Mouse (Mus musculus): ENCODE results near the gene Atox1.
"Not testable (repeated sequence)": the region's sequence is repeated elsewhere in the genome, so short reads cannot be mapped to it uniquely, and the experiment has no call there.

Gene Atox1

DNA sequence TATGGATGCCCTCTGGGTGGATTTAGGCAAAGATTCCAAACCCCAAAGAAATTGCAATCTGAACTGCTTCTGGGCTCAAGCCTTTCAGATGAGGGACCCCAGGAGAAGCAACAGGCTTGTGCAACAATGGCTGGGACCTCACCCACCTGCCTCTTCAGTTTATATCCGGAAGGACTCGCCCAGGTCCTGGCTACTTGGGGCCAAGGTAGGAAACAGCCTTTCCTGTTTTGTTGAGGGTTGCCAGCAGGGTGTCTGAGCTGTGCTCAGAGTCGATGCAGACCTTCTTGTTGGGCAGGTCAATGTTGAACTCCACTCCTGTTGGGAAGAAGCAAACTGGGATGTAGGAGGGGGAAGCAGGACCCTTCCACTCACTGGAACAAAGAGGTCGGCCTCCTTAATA lies 10.7 kb downstream of the Atox1 start:
- in situ Hi-C loops (cut with MboI, MseI), result no loop called here

GRCm38 (mm10) chr11:55449531-55449930 lies 11.5 kb downstream of the Atox1 start:
- in situ Hi-C loops (cut with MboI, MseI), result no loop called here

GRCm38 (mm10) chr11:55446579-55446978 lies 14.5 kb downstream of the Atox1 start:
- in situ Hi-C loops (cut with MboI, MseI), result no loop called here

DNA sequence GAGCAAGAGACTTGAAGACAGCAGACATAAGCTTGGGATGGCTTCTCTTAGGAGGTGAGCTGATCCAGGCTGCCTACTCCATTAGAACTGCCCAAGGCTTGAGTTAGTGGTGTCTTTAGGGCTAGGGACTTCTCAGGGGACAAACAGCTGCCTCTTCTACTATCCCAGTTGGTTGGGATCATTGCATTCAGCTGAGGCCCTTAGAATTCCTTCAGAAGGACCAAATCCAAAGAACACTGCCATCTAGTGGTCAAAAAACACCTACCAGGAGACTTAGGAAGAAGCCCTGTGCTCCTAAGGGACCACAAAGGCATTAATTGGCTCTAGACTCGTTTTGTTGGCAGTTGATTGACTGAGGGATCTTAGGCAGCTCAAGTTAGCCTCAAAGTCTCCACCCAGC lies 16.3 kb downstream of the Atox1 start:
- in situ Hi-C loops (cut with MboI, MseI), result loop anchor here (5.0 kb wide), 1 partner anchor 47 kb away; no protein-coding TSS in a partner anchor

DNA sequence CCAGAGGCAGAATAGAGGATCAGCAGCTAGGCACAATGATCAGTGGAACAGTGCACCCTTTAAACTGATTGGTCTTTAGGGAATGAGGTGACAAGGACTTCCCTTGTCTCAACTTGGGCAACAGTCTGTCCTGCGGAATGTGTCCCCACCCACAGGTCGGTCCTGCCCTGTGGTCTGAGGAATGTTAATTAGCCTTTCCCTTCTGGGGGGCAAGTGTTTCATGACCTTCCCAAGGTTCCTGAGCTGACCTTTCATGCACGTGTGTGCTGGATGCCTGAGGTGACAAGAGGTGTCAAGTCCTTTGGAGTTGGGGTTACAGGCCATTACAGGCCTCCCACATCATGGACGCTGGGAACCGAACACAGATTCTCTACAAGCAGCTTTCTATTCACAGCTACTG lies 21.3 kb downstream of the Atox1 start:
- in situ Hi-C loops (cut with MboI, MseI), result loop anchor here (5.0 kb wide), 1 partner anchor 42 kb away; no protein-coding TSS in a partner anchor

DNA sequence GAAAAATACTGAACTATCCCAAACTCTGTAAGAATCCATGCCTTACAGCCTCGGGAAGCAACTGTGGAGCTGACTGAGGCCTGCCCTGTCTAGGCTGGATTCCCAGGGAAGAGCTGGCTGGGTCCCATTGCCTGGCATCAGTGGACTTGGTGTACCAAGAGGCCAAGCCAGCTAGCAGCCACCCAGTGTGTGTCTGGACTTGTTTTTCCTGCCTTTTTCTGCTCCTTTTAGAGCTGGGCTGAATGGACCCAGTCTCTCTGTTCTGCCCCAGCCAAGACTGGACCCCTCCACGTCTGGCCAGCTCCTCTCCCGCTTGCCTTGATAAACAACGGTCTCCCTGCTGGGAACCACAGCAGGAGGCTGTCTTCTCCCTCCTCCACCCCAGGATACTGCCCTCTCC lies 23.0 kb downstream of the Atox1 start:
- in situ Hi-C loops (cut with MboI, MseI), result no loop called here

DNA sequence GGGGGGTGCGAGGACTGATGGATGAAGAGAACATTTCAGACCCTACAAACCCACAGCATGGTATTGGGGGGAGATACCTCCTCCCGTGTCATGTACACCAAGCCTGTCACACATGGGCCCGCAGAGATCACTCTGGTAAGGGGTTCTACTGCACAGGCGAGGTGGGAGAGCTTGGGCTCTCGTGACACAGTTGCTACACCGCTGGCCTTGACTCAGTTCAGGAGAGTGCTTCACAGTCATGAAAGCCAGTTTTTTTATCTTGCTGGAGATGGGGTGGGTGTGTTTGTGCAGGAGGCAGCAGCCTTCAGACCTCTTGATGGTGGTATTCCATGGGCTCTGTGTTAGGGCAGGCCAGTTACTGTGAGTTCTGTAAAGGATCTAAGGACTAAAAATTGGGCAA lies 24.9 kb downstream of the Atox1 start:
- in situ Hi-C loops (cut with MboI, MseI), result no loop called here

GRCm38 (mm10) chr11:55432981-55433380 lies 28.1 kb downstream of the Atox1 start:
- in situ Hi-C loops (cut with MboI, MseI), result no loop called here

DNA sequence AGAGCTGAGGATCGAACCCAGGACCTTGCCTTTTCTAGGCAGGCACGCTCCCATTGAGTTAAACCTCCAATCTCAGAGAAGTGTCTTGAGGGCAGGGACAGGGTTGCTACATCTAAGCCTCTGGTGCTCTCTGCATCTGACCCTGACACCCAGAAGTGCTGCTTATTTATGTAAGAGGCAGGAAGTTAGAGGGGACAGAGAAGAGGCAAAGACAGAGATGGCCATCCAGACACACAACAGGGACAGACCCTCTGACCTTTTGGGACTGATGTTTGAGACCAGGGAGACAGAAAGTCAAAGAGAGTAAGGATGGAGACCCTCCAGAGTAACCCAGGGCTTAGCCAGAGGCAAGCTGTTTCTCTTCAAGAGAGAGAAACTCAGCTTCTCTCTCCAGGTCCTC lies 31.1 kb downstream of the Atox1 start:
- in situ Hi-C loops (cut with MboI, MseI), result loop anchor here (10.0 kb wide), 1 partner anchor 1805 kb away; no protein-coding TSS in a partner anchor

- in situ Hi-C loops (cut with MboI, MseI), result loop anchor here (10.0 kb wide), 1 partner anchor 1806 kb away; no protein-coding TSS in a partner anchor
Measured at GRCm38 (mm10) chr11:55428186-55429012, 32.6 kb downstream of the Atox1 start.

- in situ Hi-C loops (cut with MboI, MseI), result loop anchor here (10.0 kb wide), 1 partner anchor 1810 kb away; no protein-coding TSS in a partner anchor
Measured at GRCm38 (mm10) chr11:55424746-55425360, 36.2 kb downstream of the Atox1 start.

DNA sequence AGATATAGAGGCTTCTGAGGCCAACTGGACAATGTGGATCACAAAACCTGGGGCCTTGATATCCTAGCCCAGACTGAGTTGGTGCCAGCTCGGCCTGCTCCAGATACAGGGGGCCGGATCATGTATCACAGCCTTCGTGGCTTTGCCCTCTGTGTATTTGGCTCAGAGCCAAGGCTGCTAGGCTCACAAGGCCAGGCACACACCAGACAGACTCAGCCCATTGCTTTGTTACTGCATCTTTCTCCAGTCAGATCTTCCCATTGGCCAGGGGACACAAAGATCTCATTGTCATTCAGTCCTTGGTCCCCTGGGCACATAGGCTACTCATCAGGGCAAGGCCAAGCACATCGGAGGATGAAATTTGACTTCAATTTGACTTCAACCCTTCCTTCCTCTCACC lies 37.3 kb downstream of the Atox1 start:
- in situ Hi-C loops (cut with MboI, MseI), result loop anchor here (10.0 kb wide), 1 partner anchor 1811 kb away; no protein-coding TSS in a partner anchor

GRCm38 (mm10) chr11:55422978-55423377 lies 38.1 kb downstream of the Atox1 start, which contains the start of gene Sparc:
TSS of gene Sparc (minus strand) at chr11:55423183.
- in situ Hi-C loops (cut with MboI, MseI), result loop anchor here (10.0 kb wide), 1 partner anchor 1812 kb away; no protein-coding TSS in a partner anchor

DNA sequence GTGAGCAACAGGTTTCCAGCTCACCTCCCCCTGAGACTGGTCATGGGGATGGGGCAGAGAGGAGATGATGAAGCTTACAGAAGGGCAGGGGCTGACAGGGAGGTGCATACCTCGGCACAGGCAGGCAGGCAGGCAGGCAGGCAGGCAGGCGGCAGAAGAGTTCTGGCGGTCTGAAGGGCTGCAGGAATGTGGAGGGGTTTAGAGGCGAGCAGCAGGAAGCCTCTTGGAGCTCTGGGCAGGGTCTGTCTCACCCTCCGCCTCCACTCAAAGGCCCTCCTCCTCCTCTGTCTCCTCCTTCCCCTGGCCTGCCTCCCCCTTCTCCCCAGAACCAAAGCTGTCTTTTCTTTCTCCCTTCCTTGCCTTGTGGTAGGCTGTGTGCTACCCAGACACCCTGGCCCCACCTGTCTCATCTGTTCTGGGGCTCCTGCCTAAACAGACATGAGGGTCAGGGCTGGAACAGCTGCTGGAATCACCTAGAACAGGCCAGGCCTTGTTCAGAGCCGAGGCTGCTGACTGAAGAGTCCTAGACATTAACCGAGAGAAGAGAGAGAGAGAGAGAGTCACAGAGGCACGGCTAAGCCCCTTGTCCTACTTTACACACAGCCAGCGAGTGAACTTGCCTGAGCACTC lies 41.2 kb downstream of the Atox1 start:
- in situ Hi-C loops (cut with MboI, MseI), result loop anchor here (10.0 kb wide), 1 partner anchor 1815 kb away; no protein-coding TSS in a partner anchor

DNA sequence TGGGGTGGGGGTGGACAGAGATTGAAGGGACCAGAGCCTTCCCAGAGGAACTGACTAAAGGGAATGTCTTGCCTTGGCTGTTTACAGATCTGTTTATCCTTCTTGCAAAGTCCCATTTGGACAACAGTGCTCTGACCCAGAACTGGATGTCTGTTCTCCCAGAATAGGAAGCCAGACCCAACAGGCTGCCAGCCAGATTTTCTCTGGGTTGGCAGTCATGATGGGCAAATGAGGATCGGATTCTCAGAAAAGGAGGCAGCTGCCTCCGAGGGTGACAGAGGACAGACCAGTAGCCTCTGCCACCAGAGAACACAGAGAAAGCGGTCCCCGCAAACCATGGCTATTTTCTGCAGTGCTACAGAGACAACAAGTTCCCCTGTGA lies 41.8 kb downstream of the Atox1 start:
- in situ Hi-C loops (cut with MboI, MseI), result no loop called here

GRCm38 (mm10) chr11:55418704-55419061 lies 42.4 kb downstream of the Atox1 start:
- in situ Hi-C loops (cut with MboI, MseI), result no loop called here

DNA sequence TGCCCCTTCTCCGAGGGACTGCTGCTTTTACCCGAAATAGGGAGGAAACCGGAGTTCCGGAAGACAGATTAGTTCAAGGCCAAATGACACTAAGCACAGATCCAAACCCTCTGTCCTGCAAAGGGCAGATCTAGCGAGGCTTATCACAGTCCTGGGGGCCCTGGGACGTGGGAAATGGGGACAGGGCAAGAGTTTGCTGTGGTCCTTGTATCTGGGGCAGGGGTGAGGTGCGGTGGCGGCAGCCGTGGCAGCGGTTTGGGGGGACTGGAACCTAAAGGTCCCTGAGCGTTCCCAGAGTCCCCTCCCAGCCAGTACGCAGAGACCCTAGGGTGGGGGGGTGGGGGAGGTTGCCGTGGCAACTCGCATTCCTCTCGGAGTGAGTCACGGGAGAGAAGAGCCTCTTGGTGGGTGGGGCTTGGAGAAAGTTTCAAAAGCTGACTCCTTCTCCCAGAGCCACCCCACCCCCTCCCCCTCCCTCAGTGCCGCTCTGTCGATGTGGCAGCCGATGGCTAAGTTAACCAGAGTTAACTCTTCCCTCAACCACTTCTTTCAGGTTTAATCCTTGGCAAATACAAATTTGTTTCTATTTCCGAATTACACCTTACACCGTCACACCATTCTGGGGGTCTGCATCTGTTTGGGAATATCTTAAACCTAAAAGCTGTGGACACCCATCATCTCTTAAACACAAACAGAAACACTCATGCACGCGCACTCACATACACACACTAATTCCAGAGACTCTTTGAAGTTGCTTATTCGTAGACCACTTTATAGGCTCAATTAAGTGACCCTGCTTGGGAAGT lies 42.9 kb downstream of the Atox1 start:
- in situ Hi-C loops (cut with MboI, MseI), result no loop called here

DNA sequence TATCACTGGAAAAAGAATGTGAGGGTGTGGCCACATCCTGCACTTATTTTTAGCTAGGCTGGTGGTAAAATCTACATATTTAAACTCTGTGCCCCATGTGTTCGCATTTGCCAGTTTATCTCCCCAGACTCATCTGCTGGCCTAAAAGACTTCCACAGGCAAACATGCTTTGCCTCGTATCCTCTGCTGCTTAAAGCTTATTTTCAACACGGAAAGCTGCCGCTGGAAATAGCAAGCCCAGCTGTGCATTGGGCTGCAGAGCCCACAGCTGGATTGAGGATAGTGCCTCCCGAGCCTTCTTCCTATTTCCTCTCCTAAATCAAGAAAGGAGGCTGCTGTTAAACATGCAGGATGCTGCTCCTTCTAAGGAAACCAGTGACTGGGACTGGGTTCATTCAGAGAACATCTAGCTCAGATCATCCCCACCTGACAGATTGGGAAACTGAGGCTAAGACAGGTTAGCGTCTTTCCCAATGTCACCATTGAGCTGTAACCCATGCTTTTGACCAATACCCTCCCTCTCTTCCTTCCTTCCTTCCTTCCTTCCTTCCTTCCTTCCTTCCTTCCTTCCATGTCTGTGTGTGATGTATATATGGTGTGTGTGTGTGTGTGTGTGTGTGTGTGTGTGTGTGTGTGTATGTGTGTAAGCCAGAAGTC lies 44.3 kb downstream of the Atox1 start:
- in situ Hi-C loops (cut with MboI, MseI), result no loop called here

GRCm38 (mm10) chr11:55415731-55416130 lies 45.3 kb downstream of the Atox1 start:
- in situ Hi-C loops (cut with MboI, MseI), result not testable (repeated sequence)

DNA sequence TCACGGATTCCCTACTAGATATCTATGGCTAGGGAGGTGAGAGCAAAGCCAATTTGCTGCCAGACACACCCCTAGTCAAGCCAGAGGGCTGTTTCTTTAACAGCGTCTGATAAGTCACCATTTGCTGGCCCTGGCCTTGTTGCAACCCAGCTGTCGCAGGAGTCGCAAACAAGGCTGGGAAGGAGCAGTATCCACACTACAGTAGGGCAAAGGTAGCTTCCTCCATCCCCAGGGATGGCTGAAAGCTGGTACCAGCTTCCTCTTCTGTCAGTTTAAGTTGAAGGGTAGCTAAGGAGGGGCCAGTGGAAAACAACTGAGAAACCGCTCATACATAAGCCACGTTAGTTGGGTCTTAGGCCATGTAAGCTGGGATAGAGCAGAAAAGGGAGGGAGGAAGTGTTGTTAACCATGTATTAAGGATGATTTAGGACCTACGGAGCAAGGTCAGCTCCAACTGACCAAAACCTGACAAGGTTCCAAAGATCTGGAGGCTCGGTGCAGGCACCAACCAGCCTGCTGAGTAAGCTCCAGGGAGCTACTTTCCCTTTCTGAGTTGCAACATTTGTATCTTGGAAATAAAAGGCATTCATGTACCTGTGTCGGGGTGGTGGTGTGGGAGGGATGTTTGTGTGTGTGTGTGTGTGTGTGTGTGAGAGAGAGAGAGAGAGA lies 45.9 kb downstream of the Atox1 start:
- in situ Hi-C loops (cut with MboI, MseI), result no loop called here

Data from T-helper 2 cell (primary cell).